In the genomic region with DNA sequence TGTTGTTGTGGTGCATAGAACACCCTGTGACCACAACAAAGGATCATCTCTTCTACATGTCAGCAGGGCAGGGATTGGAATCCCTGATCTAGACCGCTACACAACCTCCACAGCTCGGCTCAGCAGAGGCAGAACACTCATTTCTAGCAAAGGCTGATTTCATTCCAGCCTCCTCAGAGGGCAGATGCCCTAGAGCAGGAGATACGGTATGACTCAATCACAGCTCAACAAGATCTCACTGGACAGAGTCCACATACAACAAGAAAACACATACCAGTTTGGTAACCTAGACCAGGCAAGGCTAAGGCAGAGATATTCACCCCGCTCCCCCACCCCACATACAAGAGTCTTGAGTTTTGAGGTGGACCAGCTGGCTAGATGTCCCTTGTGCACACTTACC, we compare ENCODE assay signal across 26 mouse cellular contexts.
"Had no signal": no experiment of that assay in that cellular context is flagged by ENCODE, and none has a peak within 500 bp of the region (broad histone marks: within the 10 kb centered on the region; RNA-seq: fewer than 3 reads in every experiment).

No protein-coding gene starts in this region.

- H3K4me2 ChIP-seq: heart, embryonic 11.5 days; heart, embryonic 13.5 days; heart, embryonic 15.5 days; hindbrain, embryonic 13.5 days; hindbrain, embryonic 15.5 days; kidney, embryonic 15.5 days; limb, embryonic 13.5 days; limb, embryonic 15.5 days; liver, embryonic 12.5 days had no signal

- H3K4me1 ChIP-seq: heart, embryonic 13.5 days; heart, embryonic 15.5 days; hindbrain, embryonic 13.5 days; hindbrain, embryonic 15.5 days; kidney, embryonic 15.5 days; liver, embryonic 12.5 days had no signal

- H3K9ac ChIP-seq: heart, embryonic 13.5 days; heart, embryonic 15.5 days; hindbrain, embryonic 13.5 days; hindbrain, embryonic 15.5 days; kidney, embryonic 15.5 days; limb, embryonic 13.5 days; limb, embryonic 15.5 days; liver, embryonic 12.5 days; liver, embryonic 14.5 days had no signal

- H3K4me3 ChIP-seq: heart, embryonic 13.5 days; heart, embryonic 15.5 days; hindbrain, embryonic 13.5 days; hindbrain, embryonic 15.5 days; kidney, embryonic 15.5 days; limb, embryonic 13.5 days; limb, embryonic 15.5 days; liver, embryonic 12.5 days had no signal

- DNase-seq: gastrocnemius, postnatal 14 days; gastrocnemius, postnatal 36 days; heart, adult 18-20 months; heart, postnatal 14 days; heart, postnatal 36 days; kidney, adult 11 months; kidney, adult 2 months; kidney, adult 9 months; kidney, postnatal 14 days; kidney, postnatal 36 days; layer of hippocampus, adult 9-11 months; layer of hippocampus, postnatal 36 days; left cerebral cortex, postnatal 4 days had no signal

- ATAC-seq: hindbrain, postnatal 0 days; intestine, embryonic 16.5 days; liver, embryonic 12.5 days had no signal

- H3K27ac ChIP-seq: heart, embryonic 13.5 days; heart, embryonic 15.5 days; hindbrain, embryonic 13.5 days; hindbrain, embryonic 15.5 days; hindbrain, postnatal 0 days; kidney, embryonic 15.5 days; kidney, postnatal 0 days; limb, embryonic 13.5 days; limb, embryonic 15.5 days; liver, embryonic 12.5 days; liver, embryonic 14.5 days had no signal

- H3K9me3 ChIP-seq: heart, embryonic 13.5 days; heart, embryonic 15.5 days; hindbrain, embryonic 13.5 days; hindbrain, embryonic 15.5 days; kidney, embryonic 15.5 days; limb, embryonic 13.5 days; limb, embryonic 15.5 days; liver, embryonic 12.5 days had no signal

- H3K27me3 ChIP-seq: heart, embryonic 13.5 days; heart, embryonic 15.5 days; hindbrain, embryonic 13.5 days; hindbrain, embryonic 15.5 days; kidney, embryonic 15.5 days; limb, embryonic 13.5 days; limb, embryonic 15.5 days; liver, embryonic 12.5 days had no signal
